Mouse (Mus musculus) liver, embryonic 12.5 days (tissue): ENCODE data around the gene Angel2. TPM values are rescaled to one million over a fixed set of nuclear protein-coding genes. Genes with fewer than 3 reads are reported as not detected.
A peak's percentile ranks its signal among the peaks of the same experiment; 100 is the strongest.

Source experiments
- ATAC-seq: fragments of 200-750 bp; cut with Nextera tagmentation; 2 replicates; pipeline ENCODE4 v1.8.0; 2017; ENCODE audit warnings: moderate number of reproducible peaks, mild to moderate bottlenecking, moderate library complexity
- H3K27ac ChIP-seq: fragments of 300-500 bp; sonication (generic); 2 replicates; pipeline ENCODE4 v1.5.1; 2016; ENCODE audit warnings: mild to moderate bottlenecking
- H3K27me3 ChIP-seq: fragments of 300-500 bp; sonication (generic); replicated peaks from 2 replicates; pipeline ENCODE4 v1.6.1; 2016; ENCODE audit warnings: mild to moderate bottlenecking, moderate library complexity
- H3K36me3 ChIP-seq: fragments of 300-500 bp; sonication (generic); 2 replicates; pipeline ENCODE4 v1.6.1; 2016; ENCODE audit warnings: mild to moderate bottlenecking, moderate library complexity
- H3K4me1 ChIP-seq: fragments of 300-500 bp; sonication (generic); 2 replicates; pipeline ENCODE4 v1.6.1; 2016
- H3K4me2 ChIP-seq: fragments of 300-500 bp; sonication (generic); 2 replicates; pipeline ENCODE4 v1.6.1; 2016; ENCODE audit warnings: mild to moderate bottlenecking, moderate library complexity
- H3K4me3 ChIP-seq: fragments of 300-500 bp; sonication (generic); 2 replicates; pipeline ENCODE4 v1.5.1; 2016; ENCODE audit warnings: mild to moderate bottlenecking, moderate library complexity
- H3K9ac ChIP-seq: fragments of 300-500 bp; sonication (generic); 2 replicates; pipeline ENCODE4 v1.6.1; 2016; ENCODE audit warnings: mild to moderate bottlenecking, moderate library complexity
- H3K9me3 ChIP-seq: fragments of 300-500 bp; sonication (generic); replicated peaks from 2 replicates; pipeline ENCODE4 v1.6.1; 2016; ENCODE audit warnings: mild to moderate bottlenecking, moderate library complexity
- WGBS: fragments of 180-500 bp; shearing (Covaris S2); methylation state at CpG from one replicate; pipeline ENCODE4 v1.1.7; 2016; ENCODE audit not compliant: insufficient replicate concordance; 5-methylcytosine and 5-hydroxymethylcytosine counted together
- polyA plus RNA-seq: library from polyadenylated mRNA; unstranded; fragments of >200 nt; fragmentation: Nextera tagmentation; extraction: Ambion mirVana; gene quantifications from 2 replicates; pipeline ENCODE4 v1.2.1, GENCODE M21; 2016

Angel2 gene
- polyA plus RNA-seq, 1 experiment from 2014 or later: 23.6 TPM

- WGBS: 87% methylated on average over 7 of the region's 7 CpGs
- H3K4me2 ChIP-seq: no peak overlapping the region
- H3K9ac ChIP-seq: no peak overlapping the region
- H3K4me1 ChIP-seq: no peaks in the 10 kb centered on the region
- H3K4me3 ChIP-seq: no peak overlapping the region
- H3K9me3 ChIP-seq: no peaks in the 10 kb centered on the region
- H3K36me3 ChIP-seq: peaks cover 87% of the 10 kb centered on the region
- no peaks in the 10 kb centered on the region for H3K27me3 ChIP-seq
- no peak overlapping the region for H3K27ac ChIP-seq
- no peak for ATAC-seq
These were observed 14.9 kb downstream of the Angel2 start for GRCm38 (mm10) chr1:190939803-190940202.

GRCm38 (mm10) chr1:190944109-190944760 is 19.3 kb downstream of the Angel2 start:
- peaks cover 77% of the 10 kb centered on the region for H3K36me3 ChIP-seq
- WGBS: 54% methylated on average over 6 of the region's 6 CpGs

GRCm38 (mm10) chr1:190947986-190948385 is 23.1 kb downstream of the Angel2 start:
- no peaks in the 10 kb centered on the region for H3K4me1 ChIP-seq
- H3K9me3 ChIP-seq: no peaks in the 10 kb centered on the region
- no peak overlapping the region for H3K4me3 ChIP-seq
- H3K9ac ChIP-seq: no peak overlapping the region
- no peak for ATAC-seq
- no peak overlapping the region for H3K27ac ChIP-seq
- no peaks in the 10 kb centered on the region; the same call in 1 of the 2 replicates for H3K27me3 ChIP-seq
- H3K4me2 ChIP-seq: no peak overlapping the region
- 86% methylated on average over 5 of the region's 5 CpGs for WGBS
- H3K36me3 ChIP-seq: peaks cover 41% of the 10 kb centered on the region

More at GRCm38 (mm10) chr1:190944109-190944760, 19.3 kb downstream of the Angel2 start:
- Histone ChIP-seq H3K27ac (no peak overlapping the region), H3K9ac (no peak overlapping the region), H3K9me3 (no peaks in the 10 kb centered on the region), H3K4me3 (no peak overlapping the region), H3K27me3 (no peaks in the 10 kb centered on the region), H3K4me1 (no peaks in the 10 kb centered on the region), H3K4me2 (no peak overlapping the region)
- peak; percentile 72 for ATAC-seq

- no peak overlapping the region for H3K4me3 ChIP-seq
- no peaks in the 10 kb centered on the region; the same call in 1 of the 2 replicates for H3K27me3 ChIP-seq
- H3K9me3 ChIP-seq: no peaks in the 10 kb centered on the region
- no peak overlapping the region for H3K27ac ChIP-seq
- ATAC-seq: no peak
- no peak overlapping the region for H3K4me2 ChIP-seq
- H3K36me3 ChIP-seq: peaks cover 37% of the 10 kb centered on the region
- H3K4me1 ChIP-seq: no peaks in the 10 kb centered on the region
- WGBS: 83% methylated on average over 7 of the region's 7 CpGs
- H3K9ac ChIP-seq: no peak overlapping the region
These were observed 23.5 kb downstream of the Angel2 start for GRCm38 (mm10) chr1:190948439-190948838.

- no peaks in the 10 kb centered on the region for H3K4me1 ChIP-seq
- ATAC-seq: no peak
- no peak overlapping the region for H3K27ac ChIP-seq
- H3K9me3 ChIP-seq: no peaks in the 10 kb centered on the region
- no peak overlapping the region for H3K4me2 ChIP-seq
- no peak overlapping the region for H3K4me3 ChIP-seq
- 89% methylated on average over 17 of the region's 17 CpGs for WGBS
- H3K27me3 ChIP-seq: no peaks in the 10 kb centered on the region; the same call in 1 of the 2 replicates
- no peak overlapping the region for H3K9ac ChIP-seq
- peaks cover 33% of the 10 kb centered on the region for H3K36me3 ChIP-seq
These were observed 23.9 kb downstream of the Angel2 start for GRCm38 (mm10) chr1:190948846-190949245.

- H3K9ac ChIP-seq: no peak overlapping the region
- no peak overlapping the region for H3K4me2 ChIP-seq
- no peaks in the 10 kb centered on the region for H3K9me3 ChIP-seq
- WGBS: 65% methylated on average over 5 of the region's 5 CpGs
- no peaks in the 10 kb centered on the region; the same call in 1 of the 2 replicates for H3K27me3 ChIP-seq
- no peak for ATAC-seq
- H3K27ac ChIP-seq: no peak overlapping the region
- no peaks in the 10 kb centered on the region for H3K4me1 ChIP-seq
- peaks cover 15% of the 10 kb centered on the region for H3K36me3 ChIP-seq
- H3K4me3 ChIP-seq: no peak overlapping the region
These were observed 26.1 kb downstream of the Angel2 start for GRCm38 (mm10) chr1:190951014-190951413.

GRCm38 (mm10) chr1:190953009-190953408 is 28.1 kb downstream of the Angel2 start:
- H3K36me3 ChIP-seq: peaks cover 4% of the 10 kb centered on the region; the same call in 1 of the 2 replicates
- no peaks in the 10 kb centered on the region; the same call in 1 of the 2 replicates for H3K27me3 ChIP-seq
- H3K4me1 ChIP-seq: peaks cover 5% of the 10 kb centered on the region; the same call in 1 of the 2 replicates
- H3K4me2 ChIP-seq: no peak overlapping the region
- WGBS: 53% methylated on average over 3 of the region's 3 CpGs
- H3K9me3 ChIP-seq: no peaks in the 10 kb centered on the region
- no peak overlapping the region for H3K9ac ChIP-seq
- H3K4me3 ChIP-seq: no peak overlapping the region
- ATAC-seq: no peak
- no peak overlapping the region for H3K27ac ChIP-seq

GRCm38 (mm10) chr1:190958821-190959220 is 33.9 kb downstream of the Angel2 start:
- Histone ChIP-seq H3K27me3 (no peaks in the 10 kb centered on the region; the same call in 1 of the 2 replicates), H3K4me1 (peaks cover 16% of the 10 kb centered on the region), H3K9me3 (no peaks in the 10 kb centered on the region), H3K4me2 (no peak overlapping the region), H3K27ac (no peak overlapping the region), H3K4me3 (no peak overlapping the region), H3K36me3 (no peaks in the 10 kb centered on the region; the same call in 1 of the 2 replicates), H3K9ac (no peak overlapping the region)
- ATAC-seq: peak; percentile 53; the same call in 1 of the 2 replicates
- WGBS: 35% methylated on average over 5 of the region's 5 CpGs

- no peaks in the 10 kb centered on the region; the same call in 1 of the 2 replicates for H3K36me3 ChIP-seq
- no peaks in the 10 kb centered on the region; the same call in 1 of the 2 replicates for H3K27me3 ChIP-seq
- peak; percentile 45; the same call in 1 of the 2 replicates for ATAC-seq
- no peak overlapping the region for H3K27ac ChIP-seq
- H3K4me2 ChIP-seq: no peak overlapping the region
- H3K9ac ChIP-seq: no peak overlapping the region
- H3K4me3 ChIP-seq: no peak overlapping the region
- 70% methylated on average over 3 of the region's 3 CpGs for WGBS
- H3K4me1 ChIP-seq: peaks cover 13% of the 10 kb centered on the region
- H3K9me3 ChIP-seq: no peaks in the 10 kb centered on the region
These were observed 37.8 kb downstream of the Angel2 start for GRCm38 (mm10) chr1:190962760-190963159.

- 69% methylated on average over 15 of the region's 15 CpGs for WGBS
- H3K4me2 ChIP-seq: no peak overlapping the region
- H3K4me3 ChIP-seq: no peak overlapping the region
- no peaks in the 10 kb centered on the region for H3K36me3 ChIP-seq
- no peaks in the 10 kb centered on the region for H3K9me3 ChIP-seq
- no peaks in the 10 kb centered on the region for H3K27me3 ChIP-seq
- no peak overlapping the region for H3K27ac ChIP-seq
- H3K4me1 ChIP-seq: no peaks in the 10 kb centered on the region
- ATAC-seq: no peak
- H3K9ac ChIP-seq: no peak overlapping the region
These were observed 40.3 kb downstream of the Angel2 start for GRCm38 (mm10) chr1:190964992-190965780.

GRCm38 (mm10) chr1:190968010-190968409 is 43.1 kb downstream of the Angel2 start:
- no peak for ATAC-seq
- Histone ChIP-seq H3K9ac (no peak overlapping the region), H3K27me3 (peaks cover 9% of the 10 kb centered on the region; the same call in 1 of the 2 replicates), H3K9me3 (no peaks in the 10 kb centered on the region), H3K4me2 (no peak overlapping the region), H3K27ac (no peak overlapping the region), H3K36me3 (no peaks in the 10 kb centered on the region), H3K4me1 (peaks cover 7% of the 10 kb centered on the region), H3K4me3 (no peak overlapping the region)
- 77% methylated on average over 7 of the region's 7 CpGs for WGBS
